Mouse (Mus musculus) left cerebral cortex, adult 9 months (tissue): Measurements from ENCODE around the gene Erc2.

Source experiments
- DNase-seq, 2 experiments: peaks; one replicate each; pipeline ENCODE4 v3.0.0; 2022; ENCODE audit warnings: low spot score in 2 of 2

The Erc2 gene

GRCm38 (mm10) chr14:28288196-28288595 lies 666.0 kb downstream of the Erc2 start:
- DNase-seq, result no peak

DNA sequence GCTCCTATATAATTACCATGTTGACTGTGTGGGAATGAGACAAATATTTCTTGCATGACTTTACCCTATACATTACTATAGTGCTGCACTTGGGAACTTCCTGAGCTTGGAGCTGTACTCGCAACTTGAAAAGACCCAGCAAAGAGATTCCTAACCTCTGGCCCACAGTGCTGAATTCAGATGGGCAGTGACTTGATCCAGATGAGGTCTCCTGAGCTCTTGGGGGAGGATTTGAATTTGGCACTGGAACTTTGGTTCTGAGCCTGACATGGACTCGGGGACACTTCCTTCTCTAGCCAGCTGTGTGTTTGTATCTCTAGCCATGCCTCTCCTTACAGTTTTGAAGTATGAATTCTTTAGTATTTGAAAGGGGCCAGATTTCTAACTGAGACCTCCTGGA lies 666.7 kb downstream of the Erc2 start:
- DNase-seq, result no peak

DNA sequence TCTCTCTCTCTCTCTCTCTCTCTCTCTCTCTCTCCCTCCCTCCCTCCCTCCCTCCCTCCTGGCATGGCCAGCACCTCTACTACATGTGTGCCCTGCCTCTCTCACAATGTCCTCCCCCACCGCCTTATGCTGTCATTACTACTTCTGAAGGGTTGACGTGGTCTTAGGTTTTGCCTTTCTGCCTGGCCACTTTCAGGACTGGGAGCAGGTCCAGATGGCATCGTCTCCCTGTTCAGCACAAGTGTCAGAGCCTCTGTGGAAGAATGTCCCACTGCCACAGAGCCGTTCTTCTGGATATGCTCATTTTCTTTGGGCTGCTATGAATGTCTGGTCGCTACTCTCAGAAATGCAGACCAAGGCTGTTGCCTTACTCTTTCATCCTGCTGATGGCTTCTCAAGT lies 671.7 kb downstream of the Erc2 start:
- no peak for DNase-seq

DNA sequence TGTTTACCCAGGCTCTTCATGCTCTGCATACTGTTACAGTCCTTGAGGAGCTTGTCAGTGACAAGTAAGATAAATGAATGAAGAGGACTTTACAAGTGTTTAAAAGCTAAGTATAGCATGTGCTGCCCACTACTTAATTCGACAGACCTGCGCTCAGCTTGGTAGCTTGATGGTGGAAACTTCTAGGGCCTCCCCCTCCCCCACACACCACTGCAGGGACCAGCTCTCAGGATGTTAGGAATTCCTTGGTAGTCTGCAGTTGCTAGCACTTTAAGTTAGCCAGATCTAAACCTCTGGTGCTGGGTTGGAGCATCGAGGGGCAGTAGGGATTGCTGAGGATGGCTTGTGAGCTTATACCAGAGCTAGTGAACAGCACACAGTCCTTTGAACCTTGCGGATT lies 672.9 kb downstream of the Erc2 start:
- no peak for DNase-seq

GRCm38 (mm10) chr14:28300095-28300494 lies 677.9 kb downstream of the Erc2 start:
- DNase-seq, result no peak

- no peak for DNase-seq
These were observed 679.0 kb downstream of the Erc2 start for GRCm38 (mm10) chr14:28301251-28301650.

GRCm38 (mm10) chr14:28304131-28304530 lies 681.9 kb downstream of the Erc2 start:
- no peak for DNase-seq

DNA sequence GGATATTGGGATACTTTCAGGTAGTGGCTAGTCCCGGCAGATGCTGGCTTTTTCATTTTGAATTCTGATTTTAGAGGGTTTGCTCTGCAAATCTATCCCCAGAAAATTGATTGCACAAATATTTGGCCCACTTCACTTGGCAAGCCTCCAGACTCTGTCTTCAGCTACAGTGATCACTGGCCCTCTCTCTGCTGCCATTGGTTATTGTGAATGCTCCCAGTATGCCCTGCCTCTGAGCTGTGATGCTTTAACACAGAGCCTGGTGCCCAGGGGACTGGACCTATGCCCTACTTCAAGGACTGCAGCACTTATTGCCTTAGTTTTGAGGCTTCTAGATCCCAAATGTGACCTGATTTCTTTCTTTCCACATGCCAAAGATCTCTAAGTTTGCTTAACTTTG lies 686.4 kb downstream of the Erc2 start:
- no peak for DNase-seq

DNA sequence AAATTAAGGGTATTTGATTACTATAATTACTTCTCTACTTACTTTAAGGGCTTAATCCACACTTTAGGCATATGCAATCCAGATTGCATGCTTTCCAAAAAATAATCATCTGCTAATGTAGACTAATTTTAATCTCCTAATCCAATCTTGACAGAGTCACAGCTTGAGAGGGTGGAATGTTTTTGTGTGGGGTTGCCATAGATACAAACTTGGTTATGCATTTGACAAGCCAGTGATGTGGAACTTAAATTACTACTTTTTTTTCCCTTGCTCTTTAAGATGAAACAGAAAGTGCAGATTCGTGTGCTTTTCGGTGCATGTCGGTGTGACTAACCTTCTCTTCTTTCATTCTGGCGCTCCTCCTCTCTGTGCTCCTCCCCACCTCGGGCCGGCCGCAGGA lies 694.6 kb downstream of the Erc2 start:
- DNase-seq, result peak in 1 of 2 experiments; percentile 15

GRCm38 (mm10) chr14:28321916-28322534 lies 699.8 kb downstream of the Erc2 start:
- no peak for DNase-seq

- no peak for DNase-seq
These were observed 701.0 kb downstream of the Erc2 start for GRCm38 (mm10) chr14:28323243-28323642.

GRCm38 (mm10) chr14:28323727-28324126 lies 701.5 kb downstream of the Erc2 start:
- no peak for DNase-seq

GRCm38 (mm10) chr14:28326456-28326855 lies 704.2 kb downstream of the Erc2 start:
- no peak for DNase-seq

DNA sequence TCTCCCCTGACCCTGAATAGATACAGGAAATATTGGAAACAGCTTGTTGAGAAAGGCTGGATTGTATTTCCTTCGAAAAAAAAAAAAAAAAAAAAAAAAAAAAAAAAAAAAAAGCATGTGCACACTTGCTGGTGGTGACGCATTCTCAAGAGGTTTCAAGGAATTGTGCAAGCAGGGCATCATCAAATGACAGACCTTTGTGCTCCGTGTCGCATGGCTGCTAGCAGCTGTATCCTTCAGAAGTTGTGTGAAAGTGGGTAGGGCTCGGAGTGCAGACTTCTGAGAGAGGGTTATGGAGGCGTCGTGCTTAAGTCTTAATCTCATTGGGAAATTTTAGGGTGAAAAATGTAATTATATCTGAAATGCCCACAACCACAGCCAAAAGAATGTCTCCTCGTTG lies 706.3 kb downstream of the Erc2 start:
- no peak for DNase-seq

- DNase-seq, result no peak
These were observed 708.9 kb downstream of the Erc2 start for GRCm38 (mm10) chr14:28331108-28331507.

DNA sequence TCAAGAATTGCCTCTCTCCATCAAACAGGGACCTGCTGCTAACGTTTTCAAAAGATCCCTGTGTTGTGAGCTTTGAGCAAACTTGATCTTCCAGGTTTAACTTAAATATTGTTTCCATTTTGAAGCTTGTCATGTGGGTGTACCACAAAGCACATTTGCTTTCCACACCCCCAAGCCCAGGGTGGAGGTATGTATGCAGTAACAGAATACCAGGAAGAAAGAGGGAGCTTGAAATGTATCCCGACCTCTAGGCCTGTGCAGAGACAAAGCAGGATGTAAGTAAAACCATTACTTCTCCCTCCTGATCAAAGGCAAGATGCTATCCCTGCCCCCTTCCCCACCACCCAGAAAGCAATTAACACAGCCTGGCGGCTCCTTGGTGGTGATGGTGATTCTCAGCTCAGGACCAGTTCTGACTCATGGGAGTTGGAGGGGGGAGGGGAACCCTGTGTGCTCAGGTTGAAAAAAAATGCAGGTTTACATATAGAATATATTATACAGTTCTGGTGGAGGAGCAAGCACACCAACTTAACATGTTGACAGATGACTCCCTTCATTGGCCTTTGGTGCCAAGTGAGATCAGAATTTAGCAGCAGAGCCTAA lies 710.2 kb downstream of the Erc2 start:
- DNase-seq, result no peak

- no peak for DNase-seq
These were observed 716.9 kb downstream of the Erc2 start for GRCm38 (mm10) chr14:28339146-28339545.

- DNase-seq, result no peak
These were observed 726.9 kb downstream of the Erc2 start for GRCm38 (mm10) chr14:28349129-28349528.

GRCm38 (mm10) chr14:28356031-28356430 lies 733.8 kb downstream of the Erc2 start:
- no peak for DNase-seq

GRCm38 (mm10) chr14:28359502-28359901 lies 737.3 kb downstream of the Erc2 start:
- no peak for DNase-seq

DNA sequence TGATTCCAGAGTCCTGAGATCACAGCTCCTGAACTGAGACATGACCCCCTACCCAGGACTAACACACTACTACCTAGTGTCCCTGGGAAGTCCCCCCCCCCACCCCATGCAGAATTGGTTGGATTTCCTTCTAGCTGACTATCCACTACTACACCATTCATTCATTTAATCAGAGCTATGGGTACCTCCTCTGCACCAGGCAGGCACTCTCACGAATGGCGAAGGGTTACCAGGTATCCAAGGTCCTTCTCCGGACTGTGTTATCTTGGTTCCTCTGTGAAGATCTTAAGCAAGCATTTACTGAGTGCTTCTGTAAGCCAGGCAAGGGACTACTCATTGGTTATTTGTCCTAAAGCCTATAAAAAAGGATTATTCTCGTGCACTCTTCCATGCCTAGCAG lies 737.8 kb downstream of the Erc2 start:
- DNase-seq, result no peak

- no peak for DNase-seq
These were observed 740.1 kb downstream of the Erc2 start for GRCm38 (mm10) chr14:28362336-28362735.

DNA sequence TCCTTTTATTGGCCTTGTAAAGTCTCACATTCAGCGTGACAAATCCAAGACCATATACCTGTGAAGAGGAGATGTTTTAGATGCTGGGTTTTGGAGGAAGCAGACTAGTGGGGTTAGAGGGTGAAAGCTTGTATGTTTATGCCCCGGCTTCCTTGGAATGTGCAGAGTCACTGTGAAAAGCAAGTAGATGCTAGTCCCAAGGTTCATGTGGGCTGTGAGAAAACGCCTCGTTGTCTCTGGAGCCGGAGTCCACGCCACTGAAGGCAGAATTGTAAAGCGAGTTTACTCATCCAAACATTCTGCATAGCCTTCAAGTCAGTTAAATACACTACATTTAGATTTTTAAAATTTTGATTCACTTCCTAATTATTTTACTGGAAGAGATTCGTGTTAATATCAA lies 748.5 kb downstream of the Erc2 start:
- no peak for DNase-seq

GRCm38 (mm10) chr14:28371651-28372050 lies 749.4 kb downstream of the Erc2 start:
- no peak for DNase-seq
